Mouse (Mus musculus) heart, embryonic 15.5 days (tissue): ENCODE results near the gene Kcnab1. TPM values are rescaled to one million over a fixed set of nuclear protein-coding genes. Genes with fewer than 3 reads are reported as not detected.
"Not testable (repeated sequence)": the region's sequence is repeated elsewhere in the genome, so short reads cannot be mapped to it uniquely, and the experiment has no call there.

Source experiments
- ATAC-seq: fragments of 200-750 bp; cut with Nextera tagmentation; replicated peaks from 2 replicates; pipeline ENCODE4 v1.8.0; 2017; ENCODE audit warnings: low read depth, moderate TSS enrichment; ENCODE audit not compliant: insufficient number of reproducible peaks, insufficient read depth, low FRiP score
- H3K27ac ChIP-seq: fragments of 300-500 bp; sonication (generic); 2 replicates; pipeline ENCODE4 v1.5.1; 2015; ENCODE audit warnings: mild to moderate bottlenecking, inconsistent platforms
- H3K27me3 ChIP-seq: fragments of 300-500 bp; sonication (generic); 2 replicates; pipeline ENCODE4 v1.6.1; 2015; ENCODE audit warnings: inconsistent platforms
- H3K36me3 ChIP-seq: fragments of 300-500 bp; sonication (generic); 2 replicates; pipeline ENCODE4 v1.6.1; 2015; ENCODE audit warnings: mild to moderate bottlenecking, inconsistent platforms
- H3K4me1 ChIP-seq: fragments of 300-500 bp; sonication (generic); replicated peaks from 2 replicates; pipeline ENCODE4 v1.6.1; 2015; ENCODE audit warnings: inconsistent platforms
- H3K4me2 ChIP-seq: fragments of 300-500 bp; sonication (generic); 2 replicates; pipeline ENCODE4 v1.6.1; 2015; ENCODE audit warnings: inconsistent platforms, mild to moderate bottlenecking, moderate library complexity
- H3K4me3 ChIP-seq: fragments of 300-500 bp; sonication (generic); 2 replicates; pipeline ENCODE4 v1.5.1; 2015; ENCODE audit warnings: mild to moderate bottlenecking, inconsistent platforms
- H3K9ac ChIP-seq: fragments of 300-500 bp; sonication (generic); 2 replicates; pipeline ENCODE4 v1.6.1; 2015; ENCODE audit warnings: mild to moderate bottlenecking, inconsistent platforms
- H3K9me3 ChIP-seq: fragments of 300-500 bp; sonication (generic); replicated peaks from 2 replicates; pipeline ENCODE4 v1.6.1; 2016; ENCODE audit warnings: inconsistent platforms
- WGBS: fragments of 180-500 bp; shearing (Covaris S2); methylation state at CpG from one replicate; pipeline ENCODE4 v1.1.7; 2015; ENCODE audit warnings: mixed read lengths; 5-methylcytosine and 5-hydroxymethylcytosine counted together
- polyA plus RNA-seq: library from polyadenylated mRNA; unstranded; fragments of >200 nt; fragmentation: Nextera tagmentation; extraction: Ambion mirVana; gene quantifications from 2 replicates; pipeline ENCODE4 v1.2.1, GENCODE M21; 2015

Kcnab1 gene
- polyA plus RNA-seq, 1 experiment from 2014 or later, result 2.3 TPM

DNA sequence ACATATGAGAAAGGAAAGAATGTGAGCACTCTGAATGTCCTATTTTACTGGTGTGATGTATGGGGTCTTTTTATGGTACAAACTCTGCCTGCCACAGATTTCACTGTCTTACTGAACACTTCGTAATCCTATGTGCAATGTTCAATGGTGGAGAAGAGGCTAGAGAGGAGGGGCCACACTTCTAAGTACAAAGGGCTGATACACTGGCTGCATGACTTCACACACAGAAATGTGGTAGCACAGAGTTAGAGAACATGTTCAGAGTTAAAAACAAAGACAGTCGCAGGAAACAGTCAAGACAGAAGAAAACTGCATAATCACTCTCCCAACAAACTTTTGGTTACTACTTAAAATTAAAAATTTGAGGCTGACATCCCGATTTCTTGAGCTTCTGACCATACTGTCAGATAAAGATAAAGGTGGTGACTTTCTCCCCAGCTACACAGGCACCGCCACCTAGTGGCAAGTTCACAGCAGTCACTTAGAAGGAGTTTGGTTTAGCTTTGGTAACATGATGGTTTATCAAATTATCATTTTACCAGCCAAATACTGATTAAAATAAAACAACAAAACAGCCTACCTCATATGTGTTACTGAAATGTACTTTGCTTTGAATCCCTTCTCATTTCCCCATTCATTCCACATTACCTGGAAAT is 270.8 kb downstream of the Kcnab1 start:
- Histone ChIP-seq H3K4me3 (no peak overlapping the region), H3K36me3 (peaks cover 40% of the 10 kb centered on the region)
- 64% methylated on average over 4 of the region's 4 CpGs for whole genome bisulfite sequencing

GRCm38 (mm10) chr3:65381094-65381493 is 271.9 kb downstream of the Kcnab1 start:
- Histone ChIP-seq H3K27me3 (no peaks in the 10 kb centered on the region), H3K27ac (no peak overlapping the region), H3K4me2 (no peak overlapping the region), H3K9me3 (no peaks in the 10 kb centered on the region), H3K4me1 (peaks cover 20% of the 10 kb centered on the region; the same call in 1 of the 2 replicates), H3K36me3 (peaks cover 43% of the 10 kb centered on the region), H3K4me3 (no peak overlapping the region), H3K9ac (no peak overlapping the region)
- 73% methylated on average over 4 of the region's 4 CpGs for WGBS
- 0 out of 2 replicates have a peak, but pooled peaks have one; percentile 39 for ATAC-seq

More for the DNA sequence above, 270.8 kb downstream of the Kcnab1 start:
- Histone ChIP-seq H3K9ac (no peak overlapping the region), H3K27ac (no peak overlapping the region), H3K4me1 (peaks cover 15% of the 10 kb centered on the region; the same call in 1 of the 2 replicates), H3K27me3 (no peaks in the 10 kb centered on the region), H3K4me2 (no peak overlapping the region), H3K9me3 (no peaks in the 10 kb centered on the region)
- no peak for ATAC-seq

GRCm38 (mm10) chr3:65384431-65384830 is 275.2 kb downstream of the Kcnab1 start:
- ATAC-seq, result no peak
- Histone ChIP-seq H3K9ac (no peak overlapping the region), H3K27ac (no peak overlapping the region), H3K4me1 (peaks cover 22% of the 10 kb centered on the region; the same call in 1 of the 2 replicates), H3K27me3 (no peaks in the 10 kb centered on the region), H3K4me2 (no peak overlapping the region), H3K9me3 (no peaks in the 10 kb centered on the region), H3K36me3 (peaks cover 56% of the 10 kb centered on the region), H3K4me3 (no peak overlapping the region)
- 51% methylated on average over 3 of the region's 3 CpGs for WGBS

GRCm38 (mm10) chr3:65385771-65386170 is 276.6 kb downstream of the Kcnab1 start:
- ATAC-seq, result no peak
- H3K9me3 ChIP-seq, result no peaks in the 10 kb centered on the region
- H3K27me3 ChIP-seq, result no peaks in the 10 kb centered on the region
- H3K4me1 ChIP-seq, result peaks cover 25% of the 10 kb centered on the region; the same call in 1 of the 2 replicates
- H3K27ac ChIP-seq, result no peak overlapping the region
- no peak overlapping the region for H3K4me2 ChIP-seq
- H3K36me3 ChIP-seq, result peaks cover 57% of the 10 kb centered on the region
- no peak overlapping the region for H3K4me3 ChIP-seq
- H3K9ac ChIP-seq, result no peak overlapping the region

GRCm38 (mm10) chr3:65391222-65391783 is 282.1 kb downstream of the Kcnab1 start:
- H3K4me2 ChIP-seq, result peak overlapping the region; percentile 73
- peak overlapping the region; percentile 88 for H3K27ac ChIP-seq
- peak overlapping the region; percentile 80 for H3K9ac ChIP-seq
- H3K9me3 ChIP-seq, result no peaks in the 10 kb centered on the region
- no peaks in the 10 kb centered on the region for H3K27me3 ChIP-seq
- H3K4me3 ChIP-seq, result peak overlapping the region; percentile 76
- peaks cover 33% of the 10 kb centered on the region for H3K36me3 ChIP-seq
- no peak for ATAC-seq
- peaks cover 12% of the 10 kb centered on the region for H3K4me1 ChIP-seq
- 32% methylated on average over 6 of the region's 6 CpGs for WGBS

- WGBS, result under 1% methylated on average over 37 of the region's 37 CpGs
- H3K4me3 ChIP-seq, result peak overlapping the region; percentile 76
- peak overlapping the region; percentile 88 for H3K27ac ChIP-seq
- H3K4me1 ChIP-seq, result peaks cover 12% of the 10 kb centered on the region
- H3K4me2 ChIP-seq, result peak overlapping the region; percentile 73
- H3K9me3 ChIP-seq, result no peaks in the 10 kb centered on the region
- H3K27me3 ChIP-seq, result no peaks in the 10 kb centered on the region
- peak overlapping the region; percentile 80 for H3K9ac ChIP-seq
- ATAC-seq, result peak; percentile 23; the same call in 1 of the 2 replicates
- H3K36me3 ChIP-seq, result peaks cover 27% of the 10 kb centered on the region
Observed at GRCm38 (mm10) chr3:65391784-65392420, 282.7 kb downstream of the Kcnab1 start.

- Histone ChIP-seq H3K27ac (peak within 1 kb of the TSS; percentile 88), H3K27me3 (no peaks in the 10 kb centered on the region), H3K9me3 (no peaks in the 10 kb centered on the region), H3K4me3 (peak within 1 kb of the TSS; percentile 76), H3K4me2 (peak within 1 kb of the TSS; percentile 73), H3K36me3 (peaks cover 21% of the 10 kb centered on the region), H3K9ac (peak within 1 kb of the TSS; percentile 80), H3K4me1 (peaks cover 12% of the 10 kb centered on the region)
- WGBS, result under 1% methylated on average over 36 of the region's 36 CpGs
- peak; percentile 100 for ATAC-seq
Observed at GRCm38 (mm10) chr3:65392421-65392817, 283.2 kb downstream of the Kcnab1 start, which contains the start of gene Ssr3. Ssr3 (minus strand) TSS chr3:65392623.

GRCm38 (mm10) chr3:65395111-65395510 is 285.9 kb downstream of the Kcnab1 start:
- ATAC-seq, result not testable (repeated sequence)

GRCm38 (mm10) chr3:65396835-65397504 is 287.8 kb downstream of the Kcnab1 start:
- Histone ChIP-seq H3K9me3 (no peaks in the 10 kb centered on the region), H3K27me3 (no peaks in the 10 kb centered on the region), H3K4me1 (no peaks in the 10 kb centered on the region), H3K27ac (no peak overlapping the region), H3K4me3 (no peak overlapping the region), H3K9ac (no peak overlapping the region), H3K4me2 (no peak overlapping the region), H3K36me3 (no peaks in the 10 kb centered on the region)
- ATAC-seq, result no peak
- WGBS, result 60% methylated on average over 4 of the region's 4 CpGs

More at GRCm38 (mm10) chr3:65395111-65395510, 285.9 kb downstream of the Kcnab1 start:
- not testable (repeated sequence) for H3K4me2 ChIP-seq, H3K36me3 ChIP-seq, H3K27ac ChIP-seq, H3K4me3 ChIP-seq, H3K27me3 ChIP-seq, H3K9ac ChIP-seq, H3K9me3 ChIP-seq, H3K4me1 ChIP-seq
- 91% methylated on average over 1 of the region's 1 CpGs for WGBS

DNA sequence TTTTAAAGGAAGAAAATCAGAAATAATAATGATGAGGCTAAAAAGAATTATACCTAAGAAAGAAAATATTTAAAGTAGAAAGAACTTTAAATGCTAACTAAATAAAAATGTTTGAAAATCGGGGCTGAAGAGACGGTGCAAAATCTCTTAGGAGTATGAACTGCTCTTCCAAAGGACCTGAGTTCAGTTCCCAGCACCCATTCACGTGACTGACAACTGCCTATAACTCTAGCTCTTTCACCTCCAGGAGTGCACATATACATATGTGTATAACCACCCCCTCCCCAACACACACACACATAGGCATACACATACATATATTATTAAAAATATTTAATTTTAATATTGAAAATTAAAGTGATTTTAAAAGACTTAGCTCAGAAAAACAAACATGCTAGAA is 288.4 kb downstream of the Kcnab1 start:
- Histone ChIP-seq H3K27ac (no peak overlapping the region), H3K4me3 (no peak overlapping the region), H3K4me1 (no peaks in the 10 kb centered on the region), H3K9ac (no peak overlapping the region), H3K9me3 (no peaks in the 10 kb centered on the region), H3K27me3 (no peaks in the 10 kb centered on the region), H3K36me3 (no peaks in the 10 kb centered on the region), H3K4me2 (no peak overlapping the region)
- no peak for ATAC-seq
- WGBS, result 92% methylated on average over 3 of the region's 3 CpGs

DNA sequence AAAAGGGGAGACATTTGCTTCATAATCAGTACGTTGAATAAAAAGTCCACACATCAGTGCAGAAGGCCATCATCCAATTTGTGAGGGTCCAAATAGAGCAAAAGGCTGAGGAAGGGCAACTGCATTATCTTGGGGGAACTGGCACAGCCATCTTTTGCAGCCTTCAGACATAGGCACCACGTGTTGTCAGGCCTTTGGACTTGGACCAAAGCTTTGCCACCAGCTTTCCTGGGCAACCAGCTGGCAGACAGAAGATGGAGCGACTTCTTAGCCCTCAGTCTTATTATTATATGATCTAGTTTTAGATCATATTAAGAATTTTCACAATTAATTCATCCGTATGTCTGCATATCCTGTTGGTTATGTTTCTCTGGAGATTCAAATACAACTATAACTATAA is 296.6 kb downstream of the Kcnab1 start:
- Histone ChIP-seq H3K4me2 (no peak overlapping the region), H3K4me1 (0 out of 2 replicates have a peak, but pooled peaks cover 3% of the 10 kb centered on the region), H3K27me3 (no peaks in the 10 kb centered on the region), H3K36me3 (no peaks in the 10 kb centered on the region), H3K27ac (no peak overlapping the region), H3K9ac (no peak overlapping the region), H3K4me3 (no peak overlapping the region), H3K9me3 (no peaks in the 10 kb centered on the region)
- no peak for ATAC-seq
- 76% methylated on average over 4 of the region's 4 CpGs for WGBS
